In the genomic region with DNA sequence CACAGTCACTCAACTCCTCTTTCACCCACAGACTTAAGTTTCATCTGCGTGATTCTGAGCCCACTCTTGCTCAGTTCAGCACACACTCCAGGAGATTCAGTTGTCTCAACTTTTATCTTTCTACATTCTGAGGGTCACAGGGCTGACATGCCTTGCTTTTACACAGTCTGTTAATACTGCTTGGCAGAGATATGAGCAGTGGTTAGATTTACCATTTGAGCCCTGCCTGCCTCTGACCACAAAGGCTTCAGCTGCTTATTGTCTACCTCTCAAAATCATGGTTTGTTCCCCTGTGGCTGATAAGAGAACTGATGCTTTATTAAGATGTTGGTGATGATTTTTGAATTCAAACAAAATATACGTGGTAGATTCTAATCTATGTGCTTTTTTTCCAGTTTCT, we compare ENCODE assay signal across 26 mouse cellular contexts.
DNase-seq lines count a peak whose midpoint lies in the region; ATAC-seq and TF ChIP-seq lines count a peak whose summit lies in the region.
"Had no signal": no experiment of that assay in that cellular context is flagged by ENCODE, and none has a peak within 500 bp of the region (broad histone marks: within the 10 kb centered on the region; RNA-seq: fewer than 3 reads in every experiment).

No protein-coding gene starts in this region.

- peak; percentile 19 for DNase-seq in MEL (ENCODE audit: low read depth, low spot score)
- no peak for DNase-seq in liver, embryonic 14.5 days (ENCODE audit: low read depth in 3 of 3, low spot score in 3 of 3)
- DNase-seq in midbrain, embryonic 11.5 days (ENCODE audit: low spot score, missing footprints), result no peak
- DNase-seq in hindbrain, embryonic 11.5 days (ENCODE audit: low spot score), result no peak
- DNase-seq in gastrocnemius, postnatal 14 days, result no peak
- DNase-seq in layer of hippocampus, adult 2 months (ENCODE audit: low spot score in 2 of 2), result no peak
- DNase-seq: adrenal gland, adult 8-10 months; adrenal gland, postnatal 36 days; B cell, adult 2 months; cerebellum, adult 2 months; cerebellum, postnatal 10 days; embryo, embryonic 11 days; gastrocnemius, adult 2 months; gastrocnemius, postnatal 36 days; heart, adult 18-20 months; heart, postnatal 10 days had no signal

- no peak overlapping the region for H3K27ac ChIP-seq in MEL (ENCODE audit: control insufficient read depth, low read depth, low read length)
- no peak overlapping the region for H3K27ac ChIP-seq in liver, embryonic 14.5 days
- H3K27ac ChIP-seq in midbrain, embryonic 11.5 days (ENCODE audit: low read depth, low read length), result no peak overlapping the region
- H3K27ac ChIP-seq in hindbrain, embryonic 11.5 days (ENCODE audit: low read depth, low read length), result no peak overlapping the region
- H3K27ac ChIP-seq in layer of hippocampus, adult 2 months, result no peak overlapping the region
- H3K27ac ChIP-seq: embryonic facial prominence, embryonic 15.5 days; forebrain, embryonic 10.5 days; gastrocnemius, adult 2 months; heart, embryonic 10.5 days; hindbrain, embryonic 12.5 days had no signal

- peak; percentile 30; the same call in 1 of the 2 replicates for ATAC-seq in granulocyte monocyte progenitor cell, adult 5-6 weeks (replicated peaks; ENCODE audit: poor library complexity, severe bottlenecking)
- ATAC-seq in liver, embryonic 14.5 days (ENCODE audit: insufficient read depth), result peak; percentile 58; the same call in 1 of the 2 replicates
- peak; percentile 97 for ATAC-seq in megakaryocyte-erythroid progenitor cell, adult 5-6 weeks (replicated peaks; ENCODE audit: low FRiP score, low TSS enrichment, poor library complexity, severe bottlenecking)
- ATAC-seq in midbrain, embryonic 11.5 days (ENCODE audit: low FRiP score), result no peak
- ATAC-seq in hindbrain, embryonic 11.5 days (ENCODE audit: low FRiP score), result no peak
- ATAC-seq: CD4-positive, CD25-positive, alpha-beta regulatory T cell, adult 4 months; forebrain, embryonic 14.5 days; hindbrain, embryonic 16.5 days had no signal

- no peaks in the 10 kb centered on the region for H3K36me3 ChIP-seq in MEL (ENCODE audit: control insufficient read depth in 1 of 2, insufficient read depth in 2 of 2, low read length in 2 of 2)
- H3K36me3 ChIP-seq in liver, embryonic 14.5 days (replicated peaks; ENCODE audit: control insufficient read depth, insufficient read depth, low read depth), result no peaks in the 10 kb centered on the region
- H3K36me3 ChIP-seq in midbrain, embryonic 11.5 days (ENCODE audit: control insufficient read depth, insufficient read depth, low read length), result no peaks in the 10 kb centered on the region
- no peaks in the 10 kb centered on the region for H3K36me3 ChIP-seq in hindbrain, embryonic 11.5 days (ENCODE audit: control insufficient read depth, insufficient read depth, low read length)
- H3K36me3 ChIP-seq: embryonic facial prominence, embryonic 15.5 days; forebrain, embryonic 10.5 days; heart, embryonic 10.5 days; hindbrain, embryonic 12.5 days had no signal

- no peaks in the 10 kb centered on the region for H3K4me1 ChIP-seq in MEL (ENCODE audit: control insufficient read depth in 1 of 2, insufficient read depth in 2 of 2, low read length in 2 of 2)
- no peaks in the 10 kb centered on the region for H3K4me1 ChIP-seq in liver, embryonic 14.5 days (replicated peaks; ENCODE audit: control insufficient read depth in 2 of 2, insufficient read depth in 2 of 2, low read length in 1 of 2)
- H3K4me1 ChIP-seq in midbrain, embryonic 11.5 days (ENCODE audit: control insufficient read depth, insufficient read depth, low read length), result no peaks in the 10 kb centered on the region
- H3K4me1 ChIP-seq in hindbrain, embryonic 11.5 days (replicated peaks; ENCODE audit: control insufficient read depth, insufficient read depth, low read length), result no peaks in the 10 kb centered on the region
- H3K4me1 ChIP-seq: embryonic facial prominence, embryonic 15.5 days; forebrain, embryonic 10.5 days; heart, embryonic 10.5 days; hindbrain, embryonic 12.5 days had no signal

- peak in 1 of 2 experiments; percentile 55; a peak in 1 of 4 replicates for TF ChIP-seq EP300 in MEL (IDR thresholded peaks at IDR 0.05; ENCODE audit: low read depth in 1 of 2, low read length in 2 of 2)
- TF ChIP-seq EP300 in liver, embryonic 14.5 days (IDR thresholded peaks at IDR 0.05; ENCODE audit: low read depth), result peak; percentile 36; the same call in 1 of the 2 replicates

- H3K27me3 ChIP-seq in MEL (ENCODE audit: control insufficient read depth in 1 of 2, insufficient read depth in 2 of 2, low read length in 2 of 2), result no peaks in the 10 kb centered on the region
- H3K27me3 ChIP-seq in liver, embryonic 14.5 days (ENCODE audit: control insufficient read depth, insufficient read depth, low read length), result no peaks in the 10 kb centered on the region
- no peaks in the 10 kb centered on the region for H3K27me3 ChIP-seq in midbrain, embryonic 11.5 days (ENCODE audit: control insufficient read depth, insufficient read depth, low read length)
- no peaks in the 10 kb centered on the region for H3K27me3 ChIP-seq in hindbrain, embryonic 11.5 days (ENCODE audit: control insufficient read depth, insufficient read depth, low read length)
- H3K27me3 ChIP-seq: embryonic facial prominence, embryonic 15.5 days; hindbrain, embryonic 12.5 days had no signal

- WGBS in liver, embryonic 14.5 days (ENCODE audit: insufficient replicate concordance), result 8% methylated on average over 2 of the region's 2 CpGs
- WGBS in midbrain, embryonic 11.5 days, result 79% methylated on average over 2 of the region's 2 CpGs
- 85% methylated on average over 2 of the region's 2 CpGs for WGBS in hindbrain, embryonic 11.5 days

- H3K4me3 ChIP-seq in MEL (ENCODE audit: control insufficient read depth in 1 of 2, insufficient read depth in 1 of 2, low read depth in 2 of 2, low read length in 2 of 2), result no peak overlapping the region
- H3K4me3 ChIP-seq in liver, embryonic 14.5 days (ENCODE audit: insufficient read depth in 1 of 2, low read depth in 2 of 2, low read length in 2 of 2), result no peak overlapping the region
- no peak overlapping the region for H3K4me3 ChIP-seq in midbrain, embryonic 11.5 days (ENCODE audit: low read depth, low read length)
- H3K4me3 ChIP-seq in hindbrain, embryonic 11.5 days (ENCODE audit: low read depth, low read length), result no peak overlapping the region
- H3K4me3 ChIP-seq in layer of hippocampus, adult 2 months, result no peak overlapping the region
- H3K4me3 ChIP-seq: embryonic facial prominence, embryonic 15.5 days; erythroblast, embryonic 14.5 days; forebrain, embryonic 10.5 days; gastrocnemius, adult 2 months; heart, embryonic 10.5 days; hindbrain, embryonic 12.5 days had no signal

- no peaks in the 10 kb centered on the region for H3K9me3 ChIP-seq in MEL (replicated peaks; ENCODE audit: insufficient read depth, low read length)
- no peaks in the 10 kb centered on the region for H3K9me3 ChIP-seq in liver, embryonic 14.5 days (ENCODE audit: control insufficient read depth, low read length)
- no peaks in the 10 kb centered on the region for H3K9me3 ChIP-seq in midbrain, embryonic 11.5 days (ENCODE audit: control insufficient read depth, low read length)
- no peaks in the 10 kb centered on the region for H3K9me3 ChIP-seq in hindbrain, embryonic 11.5 days (ENCODE audit: control insufficient read depth, low read length)
- H3K9me3 ChIP-seq: embryonic facial prominence, embryonic 15.5 days; forebrain, embryonic 10.5 days; heart, embryonic 10.5 days; hindbrain, embryonic 12.5 days had no signal

- no peak for TF ChIP-seq POLR2A in MEL (IDR thresholded peaks at IDR 0.05; ENCODE audit: control insufficient read depth in 1 of 2, insufficient read depth in 1 of 2, low read depth in 1 of 2, low read length in 2 of 2, poor library complexity in 1 of 2)

- H3K9ac ChIP-seq in MEL (ENCODE audit: control insufficient read depth, low read depth, low read length, poor library complexity, severe bottlenecking), result no peak overlapping the region
- H3K9ac ChIP-seq in liver, embryonic 14.5 days (replicated peaks), result no peak overlapping the region
- no peak overlapping the region for H3K9ac ChIP-seq in midbrain, embryonic 11.5 days (ENCODE audit: low read length)
- H3K9ac ChIP-seq in hindbrain, embryonic 11.5 days (ENCODE audit: low read depth, low read length), result no peak overlapping the region
- H3K9ac ChIP-seq: embryonic facial prominence, embryonic 15.5 days; hindbrain, embryonic 12.5 days had no signal

- no peak for TF ChIP-seq CTCF in MEL (IDR thresholded peaks at IDR 0.05 in 2 of 3, conservative IDR thresholded peaks at IDR 0.05 in 1 of 3; ENCODE audit: control insufficient read depth in 1 of 3, insufficient read depth in 1 of 3, low read depth in 2 of 3, low read length in 3 of 3, poor library complexity in 1 of 3, severe bottlenecking in 1 of 3)
- TF ChIP-seq CTCF in liver, embryonic 14.5 days (IDR thresholded peaks at IDR 0.05; ENCODE audit: low read depth), result no peak
- no peak for TF ChIP-seq CTCF in layer of hippocampus, adult 2 months (conservative IDR thresholded peaks at IDR 0.05)

- no peak for TF ChIP-seq RAD21 in MEL (IDR thresholded peaks at IDR 0.05; ENCODE audit: low read depth, low read length)

- no peak overlapping the region for H3K4me2 ChIP-seq in liver, embryonic 14.5 days (ENCODE audit: low read depth)
- H3K4me2 ChIP-seq in midbrain, embryonic 11.5 days, result no peak overlapping the region
- no peak overlapping the region for H3K4me2 ChIP-seq in hindbrain, embryonic 11.5 days (replicated peaks; ENCODE audit: low read depth, low read length)
- H3K4me2 ChIP-seq: embryonic facial prominence, embryonic 15.5 days; hindbrain, embryonic 12.5 days had no signal

- no peaks in the 10 kb centered on the region for H3K79me2 ChIP-seq in MEL (ENCODE audit: control insufficient read depth, insufficient read depth, low read length, poor library complexity)

- intact Hi-C loops in gastrocnemius, postnatal 14 days (cut with DNase I; ENCODE audit: low total_unique reads), result no loop called here

TF ChIP-seq in MEL, 35 proteins besides CTCF, POLR2A, EP300 and RAD21:
- TF ChIP-seq ZKSCAN1 (IDR thresholded peaks at IDR 0.05; ENCODE audit: low read depth, low read length), result no peak
- TF ChIP-seq TCF12 (IDR thresholded peaks at IDR 0.05; ENCODE audit: low read depth, low read length), result no peak
- no peak for TF ChIP-seq MAZ (IDR thresholded peaks at IDR 0.05; ENCODE audit: low read depth, low read length)
- no peak for TF ChIP-seq TBP (IDR thresholded peaks at IDR 0.05; ENCODE audit: low read depth, low read length)
- no peak for TF ChIP-seq ZMIZ1 (IDR thresholded peaks at IDR 0.05; ENCODE audit: low read depth, low read length)
- TF ChIP-seq UBTF (IDR thresholded peaks at IDR 0.05; ENCODE audit: borderline replicate concordance, insufficient read depth, low read depth, low read length), result no peak
- no peak for TF ChIP-seq BHLHE40 (IDR thresholded peaks at IDR 0.05; ENCODE audit: borderline replicate concordance, low read depth, low read length)
TF ChIP-seq in MEL: peak in this region for 0.

Comparison
In these comparisons a context has a peak if more than half of its experiments do, and no peak if none do; other contexts are left out.
1. ATAC-seq: peak in granulocyte monocyte progenitor cell, adult 5-6 weeks (single experiment), liver, embryonic 14.5 days (single experiment) and megakaryocyte-erythroid progenitor cell, adult 5-6 weeks (single experiment); none in midbrain, embryonic 11.5 days (single experiment) and hindbrain, embryonic 11.5 days (single experiment).